Mouse (Mus musculus): Measurements from ENCODE around the gene Ccdc87. TPM values are rescaled to one million over a fixed set of nuclear protein-coding genes. Genes with fewer than 3 reads are reported as not detected.

The Ccdc87 gene
- polyA plus RNA-seq, 1 experiment from 2014 or later: 0.13 TPM

DNA sequence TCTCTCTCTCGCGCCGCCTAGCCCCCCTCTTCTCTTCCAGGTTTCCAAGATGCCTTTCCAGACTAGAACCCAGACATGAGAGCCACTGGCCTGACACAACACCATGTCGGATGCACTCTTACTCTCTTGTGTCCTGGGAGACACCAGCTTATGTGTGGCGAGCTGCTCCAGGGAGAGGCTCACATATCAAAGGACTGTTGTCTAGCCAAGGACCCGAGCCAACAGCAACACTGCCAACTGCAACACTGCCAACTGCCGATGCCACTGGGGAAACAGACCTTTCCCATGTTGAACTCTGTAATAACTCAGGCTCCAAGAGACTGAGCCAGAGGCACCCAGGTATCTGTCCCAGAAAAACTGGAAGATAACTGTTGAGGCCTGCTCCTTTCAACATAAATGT, 10.0 kb upstream of the Ccdc87 start:
- WGBS: 64% methylated on average over 7 of the region's 7 CpGs
- H3K9me3 ChIP-seq (ENCODE audit: control insufficient read depth, low read length): no peaks in the 10 kb centered on the region
- H3K27me3 ChIP-seq (ENCODE audit: control insufficient read depth, insufficient read depth, low read length): no peaks in the 10 kb centered on the region
- no peak overlapping the region for H3K9ac ChIP-seq (ENCODE audit: low read length)
- H3K4me1 ChIP-seq (ENCODE audit: control insufficient read depth, insufficient read depth, low read length): no peaks in the 10 kb centered on the region
- no peak overlapping the region for H3K27ac ChIP-seq (ENCODE audit: low read depth, low read length)
- 0 out of 2 replicates have a peak, but pooled peaks cover 3% of the 10 kb centered on the region for H3K36me3 ChIP-seq (ENCODE audit: control insufficient read depth, insufficient read depth, low read length)
- no peak overlapping the region for H3K4me2 ChIP-seq (ENCODE audit: low read depth)
- DNase-seq (ENCODE audit: low spot score) (no peak), ATAC-seq (ENCODE audit: insufficient read depth, low FRiP score, low TSS enrichment) (no peak)
- no peak overlapping the region for H3K4me3 ChIP-seq (ENCODE audit: low read depth, low read length)

DNA sequence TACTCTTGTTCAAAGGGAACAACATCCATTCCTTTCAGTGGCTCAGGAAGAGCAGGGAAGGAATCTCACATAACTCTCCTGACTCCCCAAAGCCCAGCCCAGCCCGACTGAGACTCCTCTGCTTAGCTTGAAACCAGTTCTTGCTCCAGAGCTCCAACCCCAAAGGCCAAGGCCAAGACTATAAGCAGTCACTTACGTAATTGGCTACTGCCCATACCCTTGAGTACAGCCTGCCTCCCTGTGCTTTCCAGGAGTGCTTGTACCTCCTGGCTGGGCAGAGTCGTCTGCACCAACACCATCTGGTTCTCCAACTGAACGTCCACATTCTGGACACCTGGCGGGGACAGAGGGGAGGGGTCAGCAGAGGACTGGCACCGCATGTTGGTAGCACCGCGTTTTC, 5.2 kb upstream of the Ccdc87 start:
- ATAC-seq (ENCODE audit: insufficient read depth, low FRiP score, low TSS enrichment): no peak
- Histone ChIP-seq H3K4me2 (ENCODE audit: low read depth) (no peak overlapping the region), H3K27ac (ENCODE audit: low read depth, low read length) (no peak overlapping the region), H3K4me1 (ENCODE audit: control insufficient read depth, insufficient read depth, low read length) (peaks cover 7% of the 10 kb centered on the region; the same call in 1 of the 2 replicates), H3K9ac (ENCODE audit: low read length) (no peak overlapping the region), H3K27me3 (ENCODE audit: control insufficient read depth, insufficient read depth, low read length) (no peaks in the 10 kb centered on the region), H3K4me3 (ENCODE audit: low read depth, low read length) (no peak overlapping the region), H3K36me3 (ENCODE audit: control insufficient read depth, insufficient read depth, low read length) (no peaks in the 10 kb centered on the region), H3K9me3 (ENCODE audit: control insufficient read depth, low read length) (no peaks in the 10 kb centered on the region)
- 87% methylated on average over 8 of the region's 8 CpGs for WGBS
- no peak for DNase-seq (ENCODE audit: low spot score)

DNA sequence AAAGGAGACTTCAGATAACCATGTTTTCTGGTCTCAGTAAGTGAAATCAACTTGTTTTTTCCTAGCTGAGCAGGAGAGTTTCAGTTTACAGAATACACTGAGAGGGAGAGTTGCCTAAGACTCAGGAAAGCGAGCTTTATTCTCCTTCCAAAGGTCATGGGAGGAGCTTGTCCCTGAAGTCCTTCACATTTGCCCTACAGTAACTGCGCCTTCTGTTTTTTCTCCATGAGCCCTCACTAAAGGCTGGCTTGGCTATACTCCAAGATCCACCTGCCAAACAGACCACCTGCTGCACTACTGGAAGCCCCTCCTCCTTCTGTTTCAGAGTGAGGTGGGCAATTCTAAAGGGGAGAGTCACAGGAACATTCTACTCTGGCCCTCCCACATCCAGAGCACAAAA, 3.1 kb upstream of the Ccdc87 start:
- no peaks in the 10 kb centered on the region for H3K36me3 ChIP-seq (ENCODE audit: control insufficient read depth, insufficient read depth, low read length)
- ATAC-seq (ENCODE audit: insufficient read depth, low FRiP score, low TSS enrichment) (no peak), DNase-seq (ENCODE audit: low spot score) (no peak)
- H3K27me3 ChIP-seq (ENCODE audit: control insufficient read depth, insufficient read depth, low read length): peaks cover 14% of the 10 kb centered on the region
- 84% methylated on average over 2 of the region's 2 CpGs for WGBS
- H3K4me2 ChIP-seq (ENCODE audit: low read depth): no peak overlapping the region
- H3K27ac ChIP-seq (ENCODE audit: low read depth, low read length): no peak overlapping the region
- no peak overlapping the region for H3K9ac ChIP-seq (ENCODE audit: low read length)
- no peaks in the 10 kb centered on the region for H3K9me3 ChIP-seq (ENCODE audit: control insufficient read depth, low read length)
- H3K4me3 ChIP-seq (ENCODE audit: low read depth, low read length): no peak overlapping the region
- peaks cover 11% of the 10 kb centered on the region; the same call in 1 of the 2 replicates for H3K4me1 ChIP-seq (ENCODE audit: control insufficient read depth, insufficient read depth, low read length)

DNA sequence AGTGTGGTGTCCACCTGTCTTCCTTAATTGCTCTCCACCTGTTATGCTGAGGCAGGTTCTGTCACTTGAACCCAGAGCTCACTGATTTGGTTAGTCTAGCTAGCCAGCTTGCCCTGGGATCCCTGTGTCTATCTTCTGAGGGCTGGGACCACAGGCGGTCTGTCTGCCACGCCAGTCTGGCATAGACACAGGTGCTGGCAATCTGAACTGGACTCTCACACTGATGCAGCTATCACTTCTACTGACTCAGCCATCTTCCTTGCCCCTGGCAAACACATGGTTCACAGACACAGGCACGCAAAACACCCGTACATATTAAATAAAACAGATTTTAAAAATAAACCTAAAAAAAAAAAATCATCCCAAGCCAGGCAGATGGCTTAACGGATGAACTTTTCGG, 2.1 kb upstream of the Ccdc87 start:
- WGBS: 90% methylated on average over 6 of the region's 6 CpGs

DNA sequence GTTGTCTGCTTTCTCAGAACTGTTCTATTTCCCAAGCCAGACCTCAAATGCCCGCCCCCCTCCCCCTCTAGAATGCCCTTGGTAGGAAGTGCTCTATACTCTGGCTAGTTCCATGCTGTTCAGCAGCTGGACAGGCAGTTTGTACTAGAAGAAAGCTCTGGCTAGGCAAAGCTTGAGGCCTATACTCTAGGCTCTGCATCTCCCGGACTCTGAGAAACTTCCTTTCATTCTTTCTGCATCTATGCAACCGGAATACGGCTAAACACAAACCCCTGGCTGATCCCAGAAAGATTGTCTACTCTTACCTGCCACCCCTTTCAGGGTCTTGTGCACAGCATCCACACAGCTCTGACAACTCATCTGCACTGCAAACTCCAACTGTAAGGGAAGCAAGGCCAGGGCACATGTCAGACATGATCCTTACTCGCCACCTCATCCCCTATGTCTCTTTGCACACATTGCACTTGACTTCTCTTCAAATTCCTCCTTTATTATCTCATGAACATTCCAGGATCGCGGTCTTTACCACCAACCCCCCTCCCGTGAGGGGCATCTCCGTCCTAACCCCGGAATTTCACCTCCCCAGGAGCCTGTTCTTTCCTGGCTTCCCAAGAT, 533 bp upstream of the Ccdc87 start:
- peaks cover 17% of the 10 kb centered on the region for H3K27me3 ChIP-seq (ENCODE audit: control insufficient read depth, insufficient read depth, low read length)
- H3K4me1 ChIP-seq (ENCODE audit: control insufficient read depth, insufficient read depth, low read length): peaks cover 11% of the 10 kb centered on the region; the same call in 1 of the 2 replicates
- H3K9ac ChIP-seq (ENCODE audit: low read length): peak overlapping the region; percentile 64
- WGBS: 36% methylated on average over 10 of the region's 10 CpGs
- H3K36me3 ChIP-seq (ENCODE audit: control insufficient read depth, insufficient read depth, low read length): no peaks in the 10 kb centered on the region
- H3K4me2 ChIP-seq (ENCODE audit: low read depth): peak overlapping the region; percentile 97
- DNase-seq (ENCODE audit: low spot score) (no peak), ATAC-seq (ENCODE audit: insufficient read depth, low FRiP score, low TSS enrichment) (0 out of 2 replicates have a peak, but pooled peaks have one; percentile 23)
- no peaks in the 10 kb centered on the region for H3K9me3 ChIP-seq (ENCODE audit: control insufficient read depth, low read length)
- H3K4me3 ChIP-seq (ENCODE audit: low read depth, low read length): peak overlapping the region; percentile 52
- H3K27ac ChIP-seq (ENCODE audit: low read depth, low read length): no peak overlapping the region

More for the DNA sequence above, 2.1 kb upstream of the Ccdc87 start:
- Histone ChIP-seq H3K4me1 (ENCODE audit: control insufficient read depth, insufficient read depth, low read length) (peaks cover 11% of the 10 kb centered on the region; the same call in 1 of the 2 replicates), H3K9ac (ENCODE audit: low read length) (no peak overlapping the region), H3K9me3 (ENCODE audit: control insufficient read depth, low read length) (no peaks in the 10 kb centered on the region), H3K36me3 (ENCODE audit: control insufficient read depth, insufficient read depth, low read length) (no peaks in the 10 kb centered on the region), H3K4me3 (ENCODE audit: low read depth, low read length) (no peak overlapping the region), H3K27me3 (ENCODE audit: control insufficient read depth, insufficient read depth, low read length) (peaks cover 17% of the 10 kb centered on the region), H3K4me2 (ENCODE audit: low read depth) (no peak overlapping the region), H3K27ac (ENCODE audit: low read depth, low read length) (no peak overlapping the region)
- DNase-seq (ENCODE audit: low spot score) (no peak), ATAC-seq (ENCODE audit: insufficient read depth, low FRiP score, low TSS enrichment) (no peak)

DNA sequence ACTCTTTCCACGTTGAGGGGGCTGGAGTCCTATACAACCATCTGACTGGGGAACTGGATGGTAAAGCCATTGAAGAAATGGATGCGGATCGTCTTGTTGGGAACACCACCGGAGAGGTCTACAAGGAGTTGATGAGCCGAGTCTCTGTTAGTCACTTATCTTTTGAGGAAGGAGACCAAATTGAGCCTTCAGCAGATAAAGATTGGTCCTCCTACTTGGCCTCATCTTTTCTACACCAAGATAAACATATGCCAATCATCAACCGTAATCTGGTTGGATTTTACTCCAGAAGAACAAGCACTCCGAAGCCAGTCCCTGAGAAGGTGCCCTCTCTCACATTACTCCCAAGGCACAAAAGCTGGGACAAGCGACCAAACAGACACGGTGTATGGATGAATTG, 1.7 kb downstream of the Ccdc87 start:
- Histone ChIP-seq H3K27ac (ENCODE audit: low read depth, low read length) (no peak overlapping the region), H3K27me3 (ENCODE audit: control insufficient read depth, insufficient read depth, low read length) (peaks cover 17% of the 10 kb centered on the region), H3K4me3 (ENCODE audit: low read depth, low read length) (no peak overlapping the region), H3K36me3 (ENCODE audit: control insufficient read depth, insufficient read depth, low read length) (no peaks in the 10 kb centered on the region), H3K9ac (ENCODE audit: low read length) (no peak overlapping the region), H3K9me3 (ENCODE audit: control insufficient read depth, low read length) (no peaks in the 10 kb centered on the region), H3K4me1 (ENCODE audit: control insufficient read depth, insufficient read depth, low read length) (peaks cover 11% of the 10 kb centered on the region; the same call in 1 of the 2 replicates), H3K4me2 (ENCODE audit: low read depth) (no peak overlapping the region)
- DNase-seq (ENCODE audit: low spot score) (no peak), ATAC-seq (ENCODE audit: insufficient read depth, low FRiP score, low TSS enrichment) (no peak)
- 83% methylated on average over 9 of the region's 9 CpGs for WGBS

DNA sequence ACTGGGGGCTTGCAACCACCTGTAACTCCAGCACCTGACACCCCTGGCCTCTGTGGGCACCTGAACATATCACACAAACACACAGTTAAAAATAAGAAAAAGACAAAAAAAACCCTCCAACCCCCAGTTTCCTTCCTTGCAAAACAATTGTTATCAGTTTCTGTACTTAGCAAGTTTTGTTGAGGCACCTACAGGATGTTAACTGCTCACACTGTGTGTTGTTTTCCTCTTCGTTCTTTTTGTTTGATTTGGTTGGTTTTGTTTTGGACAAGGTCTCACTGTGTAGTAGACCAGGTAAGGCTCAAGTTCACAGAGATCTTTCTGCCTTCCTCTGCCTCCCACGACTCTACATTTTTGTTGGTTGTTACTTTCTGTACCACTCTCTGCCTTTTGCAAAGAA, 3.4 kb downstream of the Ccdc87 start:
- Histone ChIP-seq H3K9me3 (ENCODE audit: control insufficient read depth, low read length) (no peaks in the 10 kb centered on the region), H3K4me3 (ENCODE audit: low read depth, low read length) (no peak overlapping the region), H3K9ac (ENCODE audit: low read length) (no peak overlapping the region), H3K4me2 (ENCODE audit: low read depth) (no peak overlapping the region), H3K27me3 (ENCODE audit: control insufficient read depth, insufficient read depth, low read length) (peaks cover 17% of the 10 kb centered on the region), H3K27ac (ENCODE audit: low read depth, low read length) (no peak overlapping the region), H3K4me1 (ENCODE audit: control insufficient read depth, insufficient read depth, low read length) (peaks cover 11% of the 10 kb centered on the region; the same call in 1 of the 2 replicates), H3K36me3 (ENCODE audit: control insufficient read depth, insufficient read depth, low read length) (no peaks in the 10 kb centered on the region)
- ATAC-seq (ENCODE audit: insufficient read depth, low FRiP score, low TSS enrichment): no peak
- no peak for DNase-seq (ENCODE audit: low spot score)
- WGBS: 79% methylated on average over 2 of the region's 2 CpGs

DNA sequence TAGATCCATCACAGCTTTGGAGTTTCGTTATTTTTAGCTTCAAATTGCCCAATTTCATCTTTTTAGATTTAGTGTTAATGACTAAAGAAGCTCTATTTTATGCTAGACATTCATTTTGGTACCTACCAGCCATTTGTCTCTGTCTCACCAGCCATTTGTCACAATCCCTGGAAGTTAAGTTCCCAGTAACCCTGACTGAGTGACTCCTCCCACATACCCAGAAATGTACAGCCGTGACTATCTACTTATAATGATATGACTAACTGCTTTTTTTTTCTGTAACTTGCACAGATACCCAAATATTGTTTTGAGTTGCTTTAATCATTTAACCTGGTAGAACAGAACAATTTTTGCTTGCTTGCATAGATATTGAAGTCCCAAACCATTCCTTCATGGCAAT, 6.7 kb downstream of the Ccdc87 start:
- H3K36me3 ChIP-seq (ENCODE audit: control insufficient read depth, insufficient read depth, low read length): no peaks in the 10 kb centered on the region
- 71% methylated on average over 2 of the region's 2 CpGs for WGBS
- H3K27me3 ChIP-seq (ENCODE audit: control insufficient read depth, insufficient read depth, low read length): peaks cover 6% of the 10 kb centered on the region
- DNase-seq (ENCODE audit: low spot score): no peak
- no peaks in the 10 kb centered on the region for H3K4me1 ChIP-seq (ENCODE audit: control insufficient read depth, insufficient read depth, low read length)
- no peak overlapping the region for H3K9ac ChIP-seq (ENCODE audit: low read length)
- no peaks in the 10 kb centered on the region for H3K9me3 ChIP-seq (ENCODE audit: control insufficient read depth, low read length)
- no peak overlapping the region for H3K27ac ChIP-seq (ENCODE audit: low read depth, low read length)
- no peak overlapping the region for H3K4me2 ChIP-seq (ENCODE audit: low read depth)
- no peak overlapping the region for H3K4me3 ChIP-seq (ENCODE audit: low read depth, low read length)
- ATAC-seq (ENCODE audit: insufficient read depth, low FRiP score, low TSS enrichment): no peak

DNA sequence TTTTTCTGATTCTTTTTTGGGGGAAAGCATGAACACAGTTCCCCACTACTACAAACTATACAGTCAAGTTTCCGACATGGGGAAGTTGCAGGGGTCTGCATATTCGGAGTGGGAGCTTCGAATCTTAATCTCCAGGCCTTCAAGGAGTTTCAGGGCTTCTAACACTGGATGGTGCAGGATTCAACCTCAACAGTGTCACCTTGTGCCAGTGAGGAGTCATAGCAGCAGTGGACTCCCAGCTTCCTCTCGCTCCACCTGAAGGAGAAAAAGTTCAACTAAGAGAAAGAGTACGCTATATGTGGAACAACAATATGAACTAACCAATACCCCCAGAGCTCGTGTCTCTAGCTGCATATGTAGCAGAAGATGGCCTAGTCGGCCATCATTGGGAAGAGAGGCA, 8.3 kb downstream of the Ccdc87 start:
- DNase-seq (ENCODE audit: low spot score): no peak
- Histone ChIP-seq H3K36me3 (ENCODE audit: control insufficient read depth, insufficient read depth, low read length) (no peaks in the 10 kb centered on the region), H3K9me3 (ENCODE audit: control insufficient read depth, low read length) (no peaks in the 10 kb centered on the region), H3K27me3 (ENCODE audit: control insufficient read depth, insufficient read depth, low read length) (no peaks in the 10 kb centered on the region), H3K27ac (ENCODE audit: low read depth, low read length) (no peak overlapping the region), H3K9ac (ENCODE audit: low read length) (no peak overlapping the region), H3K4me2 (ENCODE audit: low read depth) (no peak overlapping the region), H3K4me1 (ENCODE audit: control insufficient read depth, insufficient read depth, low read length) (no peaks in the 10 kb centered on the region), H3K4me3 (ENCODE audit: low read depth, low read length) (no peak overlapping the region)
- ATAC-seq (ENCODE audit: insufficient read depth, low FRiP score, low TSS enrichment): no peak
- 41% methylated on average over 7 of the region's 7 CpGs for WGBS
